Mouse (Mus musculus): ENCODE results near the gene Padi1.

- TF ChIP-seq CTCF (IDR thresholded peaks at IDR 0.05) (no peak), EP300 (IDR thresholded peaks at IDR 0.05) (no peak)
These were observed 33.0 kb downstream of the Padi1 start for GRCm38 (mm10) chr4:140812609-140813008.
